Mouse (Mus musculus) urinary bladder, adult 2 months (tissue): ENCODE data around the gene Cnnm1. TPM values are rescaled to one million over a fixed set of nuclear protein-coding genes. Genes with fewer than 3 reads are reported as not detected.
"Not testable (repeated sequence)": the region's sequence is repeated elsewhere in the genome, so short reads cannot be mapped to it uniquely, and the experiment has no call there.

Experiments
- DNase-seq: peaks from one replicate; pipeline ENCODE4 v3.0.0; 2022; ENCODE audit warnings: low spot score
- polyA plus RNA-seq: library from polyadenylated mRNA; depleted of rRNA; stranded (reverse); fragments of >200 nt; gene quantifications from 2 replicates; pipeline ENCODE4 v1.2.3, GENCODE M21; 2012

Gene Cnnm1
- polyA plus RNA-seq, 1 experiment = 2.6 TPM

GRCm38 (mm10) chr19:43465601-43466255 is 25.5 kb downstream of the Cnnm1 start:
- DNase-seq = no peak

GRCm38 (mm10) chr19:43467927-43468685 is 27.9 kb downstream of the Cnnm1 start:
- DNase-seq = no peak

DNA sequence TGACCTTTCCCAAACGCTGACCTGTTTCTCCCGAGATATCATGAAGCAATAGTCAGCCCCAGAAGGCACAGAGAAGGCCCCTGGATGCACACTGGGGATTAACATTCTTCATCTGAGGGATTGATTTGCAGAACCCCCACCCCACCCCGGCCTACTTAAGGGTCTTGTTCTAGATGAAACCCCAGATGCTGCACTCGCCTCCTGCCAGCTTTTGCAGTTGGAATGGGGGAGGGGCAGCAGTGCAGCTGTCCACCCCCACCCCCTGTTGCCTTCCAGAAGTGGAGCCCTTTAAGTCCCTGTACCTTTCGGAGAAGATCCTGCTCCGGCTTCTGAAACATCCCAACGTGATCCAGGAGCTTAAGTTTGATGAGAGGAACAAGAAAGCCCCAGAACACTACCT is 29.1 kb downstream of the Cnnm1 start:
- no peak for DNase-seq

DNA sequence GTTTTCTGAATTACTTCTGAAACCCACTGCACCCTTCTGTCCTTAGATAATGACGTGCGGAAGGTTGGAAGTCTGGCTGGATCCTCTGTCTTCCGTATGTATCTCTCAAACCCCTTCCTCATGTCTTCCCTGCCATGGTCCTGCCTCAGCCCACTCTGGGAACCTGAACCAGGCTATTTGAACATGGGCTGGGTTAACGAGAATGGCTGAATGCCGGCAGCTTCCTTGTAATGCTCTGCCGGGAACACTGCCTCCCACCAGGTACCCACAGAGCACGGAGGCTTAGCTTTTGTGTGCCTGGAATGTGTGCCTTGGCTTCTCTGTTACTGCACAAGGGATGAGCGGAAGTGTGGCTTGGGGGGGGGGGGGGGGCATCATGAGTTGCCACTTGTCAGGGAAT is 32.1 kb downstream of the Cnnm1 start:
- no peak for DNase-seq

GRCm38 (mm10) chr19:43472781-43473180 is 32.5 kb downstream of the Cnnm1 start:
- DNase-seq = no peak

DNA sequence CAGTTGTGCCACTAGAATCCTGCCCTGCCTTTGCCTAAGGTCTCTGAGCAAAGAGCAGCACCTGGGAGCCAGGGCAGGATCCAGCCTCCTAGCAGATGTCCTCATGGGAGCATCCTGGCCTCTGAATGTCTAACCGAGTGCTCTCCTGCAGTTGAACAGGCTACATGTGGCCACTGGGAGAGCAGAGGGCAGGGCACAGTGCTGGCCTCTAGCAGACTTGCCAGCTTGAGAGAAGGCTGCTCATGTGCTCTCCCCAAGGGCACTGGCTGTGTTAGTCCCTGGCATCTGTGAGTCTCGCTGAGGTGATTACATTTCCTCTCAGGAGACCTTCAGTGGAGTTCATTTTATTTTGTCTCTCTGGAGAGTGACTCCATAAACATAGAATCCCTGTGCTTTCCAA is 35.4 kb downstream of the Cnnm1 start:
- no peak for DNase-seq

GRCm38 (mm10) chr19:43476063-43476462 is 35.8 kb downstream of the Cnnm1 start:
- no peak for DNase-seq

DNA sequence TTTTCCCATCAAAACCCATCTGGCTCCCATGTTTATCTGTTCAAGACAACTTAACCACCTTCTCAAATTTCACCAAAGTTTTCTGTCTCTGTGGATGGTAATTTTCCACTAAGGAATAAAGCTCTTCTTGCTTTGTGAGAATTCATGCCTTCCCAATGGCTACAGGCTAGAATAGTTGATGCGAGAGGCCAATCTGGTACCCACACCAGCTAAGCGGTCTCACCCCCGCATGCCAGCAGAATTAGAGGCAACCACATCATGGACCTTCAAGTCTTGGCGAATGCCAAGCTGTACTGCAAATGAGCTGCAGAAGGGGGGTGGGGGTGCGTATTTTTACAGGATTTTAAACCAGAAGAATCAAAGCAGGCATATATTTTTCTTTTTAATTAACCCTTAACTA is 37.2 kb downstream of the Cnnm1 start:
- no peak for DNase-seq

DNA sequence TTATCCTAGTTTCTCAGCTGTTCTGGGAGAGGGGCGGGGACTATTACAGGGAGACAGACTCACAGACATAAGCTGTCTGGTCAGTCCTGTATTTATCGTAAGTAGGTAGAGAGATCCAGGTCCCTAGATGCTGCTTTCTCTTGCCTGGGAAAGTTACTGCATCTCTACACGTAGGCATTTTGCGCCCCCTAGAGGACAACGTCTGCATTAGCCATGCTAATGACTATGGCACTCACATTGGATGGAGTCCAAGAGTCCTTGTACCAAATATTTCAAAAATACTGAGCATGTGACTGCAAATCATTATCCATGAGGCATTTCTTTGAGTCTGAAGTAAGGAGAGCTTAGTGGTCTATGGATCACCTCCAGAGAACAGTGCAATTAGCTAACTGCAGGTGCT is 38.7 kb downstream of the Cnnm1 start:
- no peak for DNase-seq

- no peak for DNase-seq
Measured at GRCm38 (mm10) chr19:43479431-43479830, 39.2 kb downstream of the Cnnm1 start.

DNA sequence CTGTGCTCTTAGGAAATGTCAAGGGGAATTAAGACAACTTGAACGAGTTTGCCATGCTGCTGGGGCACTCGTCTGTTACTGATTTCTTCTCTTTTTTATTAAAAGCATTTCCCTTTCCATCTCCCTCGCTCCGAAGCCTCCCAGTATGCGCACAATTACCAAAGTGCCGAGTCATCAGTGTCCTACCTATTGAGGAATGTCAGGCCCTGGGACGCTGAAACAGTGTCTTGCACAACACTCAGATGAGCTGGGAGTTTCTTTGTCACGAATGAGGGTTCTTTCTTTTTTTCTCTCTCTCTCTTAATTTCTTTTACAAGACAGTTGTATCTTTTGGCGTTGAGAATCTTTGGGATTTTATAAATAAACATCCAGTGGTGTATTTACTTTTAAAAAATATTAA is 40.3 kb downstream of the Cnnm1 start:
- DNase-seq = no peak

GRCm38 (mm10) chr19:43487429-43487828 is 47.2 kb downstream of the Cnnm1 start:
- no peak for DNase-seq

GRCm38 (mm10) chr19:43493316-43493715 is 53.1 kb downstream of the Cnnm1 start:
- not testable (repeated sequence) for DNase-seq

- no peak for DNase-seq
Measured at GRCm38 (mm10) chr19:43493878-43494277, 53.6 kb downstream of the Cnnm1 start.

DNA sequence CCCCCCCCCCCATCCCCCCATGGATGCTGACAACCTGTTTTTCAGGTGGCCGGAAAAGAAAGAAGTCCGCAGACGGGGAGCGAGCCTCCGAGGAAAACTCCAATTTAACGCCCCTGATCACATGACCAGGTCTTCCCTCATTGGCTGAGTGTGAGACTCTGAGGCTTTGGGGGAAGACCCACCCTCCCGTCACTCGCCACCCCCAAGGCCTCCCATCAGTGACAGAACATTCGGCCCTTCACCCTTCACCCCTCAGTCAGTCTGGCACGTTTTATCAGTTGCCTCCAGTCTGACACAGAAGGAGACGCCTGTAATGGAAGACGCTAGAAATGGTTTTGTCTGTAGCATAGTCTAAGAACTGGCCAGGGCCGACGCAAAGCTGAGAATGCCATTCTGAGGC is 54.7 kb downstream of the Cnnm1 start:
- no peak for DNase-seq

DNA sequence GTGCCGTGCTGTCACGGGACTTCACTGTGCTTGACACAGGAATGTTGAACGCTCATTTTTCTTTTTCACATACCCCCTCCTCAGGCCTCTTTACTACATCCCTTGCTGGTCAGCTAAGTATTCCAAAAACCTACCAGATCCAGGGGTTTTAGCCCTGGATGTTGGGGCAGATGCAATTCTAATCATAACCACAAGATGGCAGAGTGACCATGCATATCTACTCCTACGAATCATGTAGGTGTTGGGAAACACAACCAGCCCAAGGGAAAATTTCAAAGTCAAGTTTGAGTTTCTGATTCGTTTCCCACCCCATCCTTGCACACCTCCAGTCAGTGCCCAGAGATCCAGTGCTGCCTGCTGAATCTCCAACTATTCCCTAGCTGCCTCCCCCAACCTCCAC is 55.6 kb downstream of the Cnnm1 start:
- no peak for DNase-seq

DNA sequence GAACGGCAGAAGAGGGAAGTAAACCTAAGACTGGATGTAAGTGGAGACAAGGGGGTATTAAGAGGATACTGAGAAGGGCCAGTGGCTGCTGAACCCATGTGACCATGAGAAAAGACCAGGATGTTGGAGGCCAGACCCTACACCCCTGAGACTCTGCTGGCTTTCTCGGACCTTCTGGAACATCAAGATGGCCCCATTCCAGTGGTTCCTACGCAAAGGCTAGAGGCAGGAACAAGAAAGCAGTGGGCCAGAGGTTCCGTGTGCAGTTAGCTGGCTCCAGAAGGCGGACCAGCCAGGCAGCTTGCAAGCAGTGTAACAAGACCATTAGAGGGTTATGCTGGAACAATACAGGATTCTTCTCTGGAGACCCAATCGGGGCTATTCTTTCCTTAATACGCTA is 57.2 kb downstream of the Cnnm1 start:
- no peak for DNase-seq

- no peak for DNase-seq
Measured at GRCm38 (mm10) chr19:43498874-43499273, 58.6 kb downstream of the Cnnm1 start.

- DNase-seq = no peak
Measured at GRCm38 (mm10) chr19:43502630-43503029, 62.4 kb downstream of the Cnnm1 start.

DNA sequence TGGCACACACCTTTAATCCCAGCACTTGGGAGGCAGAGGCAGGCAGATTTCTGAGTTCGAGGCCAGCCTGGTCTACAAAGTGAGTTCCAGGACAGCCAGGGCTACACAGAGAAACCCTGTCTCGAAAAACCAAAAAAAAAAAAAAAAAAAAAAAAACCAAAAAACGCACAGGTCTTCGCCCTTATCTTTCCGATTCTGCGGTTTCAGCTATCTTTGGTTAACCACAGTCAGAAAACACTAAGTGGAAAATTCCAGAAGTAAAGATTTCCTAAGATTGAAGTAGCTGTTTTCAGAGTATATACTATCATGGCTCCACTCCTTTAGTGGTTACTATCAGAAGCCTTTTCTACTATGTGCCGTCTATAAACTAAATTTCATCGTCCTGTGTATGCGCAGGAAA is 63.4 kb downstream of the Cnnm1 start:
- DNase-seq = not testable (repeated sequence)

DNA sequence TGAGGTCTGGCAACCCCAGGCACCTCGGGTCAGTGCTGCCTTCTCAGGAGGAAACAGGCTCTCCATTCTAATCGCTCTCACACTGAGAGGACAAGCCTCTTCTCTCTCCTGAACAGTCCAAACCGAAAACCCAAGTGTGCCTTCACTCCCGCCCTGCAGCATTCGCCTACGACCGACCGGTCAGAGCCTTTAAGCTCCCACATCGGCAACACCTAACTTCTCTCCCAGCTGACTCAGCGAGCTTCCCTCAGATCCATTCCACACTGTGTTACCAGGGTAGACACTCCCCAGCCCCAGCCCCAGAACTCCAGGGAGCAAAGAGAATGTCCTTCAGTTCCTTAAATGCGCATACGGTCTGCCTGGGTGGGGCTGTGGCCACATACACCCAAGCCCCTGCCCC is 65.2 kb downstream of the Cnnm1 start:
- DNase-seq = no peak

GRCm38 (mm10) chr19:43510436-43511220 is 70.4 kb downstream of the Cnnm1 start:
- DNase-seq = no peak
